Mouse (Mus musculus) c-Kit-positive CD71-positive TER-119-negative erythroid progenitor cells, embryonic 14.5 days (primary cell): ENCODE results near the gene Nt5c3.
"Not testable (repeated sequence)": the region's sequence is repeated elsewhere in the genome, so short reads cannot be mapped to it uniquely, and the experiment has no call there.

Experiments
- DNase-seq: peaks from one replicate; pipeline ENCODE4 v3.0.0-alpha.2; 2013; ENCODE audit warnings: low read depth

Gene Nt5c3

GRCm38 (mm10) chr6:56904330-56904729 is 19.4 kb downstream of the Nt5c3 start:
- DNase-seq, result no peak

- DNase-seq, result no peak
These were observed 19.9 kb downstream of the Nt5c3 start for GRCm38 (mm10) chr6:56903831-56904230.

GRCm38 (mm10) chr6:56902606-56903520 is 20.9 kb downstream of the Nt5c3 start:
- peak; percentile 87 for DNase-seq

- DNase-seq, result no peak
These were observed 21.8 kb downstream of the Nt5c3 start for GRCm38 (mm10) chr6:56901824-56902386.

GRCm38 (mm10) chr6:56901336-56901735 is 22.4 kb downstream of the Nt5c3 start:
- no peak for DNase-seq

- no peak for DNase-seq
These were observed 24.1 kb downstream of the Nt5c3 start for GRCm38 (mm10) chr6:56899601-56900000.

- no peak for DNase-seq
These were observed 33.0 kb downstream of the Nt5c3 start for GRCm38 (mm10) chr6:56890762-56891161.

- DNase-seq, result no peak
These were observed 35.2 kb downstream of the Nt5c3 start for GRCm38 (mm10) chr6:56888561-56888960.

- DNase-seq, result no peak
These were observed 44.3 kb downstream of the Nt5c3 start for GRCm38 (mm10) chr6:56879352-56879955.

GRCm38 (mm10) chr6:56877985-56878384 is 45.7 kb downstream of the Nt5c3 start:
- no peak for DNase-seq

- DNase-seq, result no peak
These were observed 46.9 kb downstream of the Nt5c3 start for GRCm38 (mm10) chr6:56876870-56877269.

GRCm38 (mm10) chr6:56870027-56870426 is 53.7 kb downstream of the Nt5c3 start:
- DNase-seq, result no peak

- no peak for DNase-seq
These were observed 55.2 kb downstream of the Nt5c3 start for GRCm38 (mm10) chr6:56868565-56868964.

- DNase-seq, result not testable (repeated sequence)
These were observed 56.8 kb downstream of the Nt5c3 start for GRCm38 (mm10) chr6:56866899-56867298.

- no peak for DNase-seq
These were observed 63.4 kb downstream of the Nt5c3 start for GRCm38 (mm10) chr6:56860205-56860848.

GRCm38 (mm10) chr6:56856748-56857147 is 67.0 kb downstream of the Nt5c3 start:
- no peak for DNase-seq

GRCm38 (mm10) chr6:56854803-56855202 is 68.9 kb downstream of the Nt5c3 start:
- no peak for DNase-seq

GRCm38 (mm10) chr6:56850315-56850714 is 73.4 kb downstream of the Nt5c3 start:
- DNase-seq, result no peak

- DNase-seq, result no peak
These were observed 74.8 kb downstream of the Nt5c3 start for GRCm38 (mm10) chr6:56848974-56849373.

- DNase-seq, result no peak
These were observed 79.4 kb downstream of the Nt5c3 start for GRCm38 (mm10) chr6:56844365-56844764.

- DNase-seq, result no peak
These were observed 80.5 kb downstream of the Nt5c3 start for GRCm38 (mm10) chr6:56843229-56843628.

GRCm38 (mm10) chr6:56837621-56838020 is 86.1 kb downstream of the Nt5c3 start:
- no peak for DNase-seq

- DNase-seq, result no peak
These were observed 86.6 kb downstream of the Nt5c3 start for GRCm38 (mm10) chr6:56837166-56837565.
